Mouse (Mus musculus) T-helper 2 cell (primary cell): ENCODE results near the gene Stub1.

ENCODE experiments used
- in situ Hi-C: fragments of 300-600 bp; cut with MboI, MseI; formaldehyde crosslinking; loops from one replicate; pipeline ENCODE4 v1.15.1; 2025; ENCODE audit warnings: high pct_unique_total_duplicates

The Stub1 gene

GRCm38 (mm10) chr17:25833291-25833663 lies at the start of gene Stub1:
TSS of gene Stub1 (minus strand) at chr17:25833404.
- in situ Hi-C loops = loop anchor here (5.0 to 25.0 kb wide), 3 partner anchors 39 to 2004 kb away; partner anchors contain the start of gene Snrpc

GRCm38 (mm10) chr17:25882306-25882705 lies 49.1 kb upstream of the Stub1 start:
- in situ Hi-C loops = no loop called here

- in situ Hi-C loops = no loop called here
Observed at GRCm38 (mm10) chr17:25881691-25882090, 48.5 kb upstream of the Stub1 start.

- in situ Hi-C loops = no loop called here
Observed at GRCm38 (mm10) chr17:25880913-25881641, 47.9 kb upstream of the Stub1 start.

GRCm38 (mm10) chr17:25880196-25880910 lies 47.1 kb upstream of the Stub1 start, which contains the start of gene Wfikkn1:
TSS of gene Wfikkn1 (minus strand) at chr17:25880858.
- in situ Hi-C loops = no loop called here

GRCm38 (mm10) chr17:25879750-25880149 lies 46.5 kb upstream of the Stub1 start:
- in situ Hi-C loops = no loop called here

- in situ Hi-C loops = no loop called here
Observed at GRCm38 (mm10) chr17:25879261-25879660, 46.1 kb upstream of the Stub1 start.

GRCm38 (mm10) chr17:25878611-25879180 lies 45.5 kb upstream of the Stub1 start:
- in situ Hi-C loops = no loop called here

- in situ Hi-C loops = no loop called here
Observed at GRCm38 (mm10) chr17:25877741-25878610, 44.8 kb upstream of the Stub1 start.

- in situ Hi-C loops = no loop called here
Observed at GRCm38 (mm10) chr17:25877025-25877424, 43.8 kb upstream of the Stub1 start.

- in situ Hi-C loops = no loop called here
Observed at GRCm38 (mm10) chr17:25876347-25876915, 43.2 kb upstream of the Stub1 start.

- in situ Hi-C loops = no loop called here
Observed at GRCm38 (mm10) chr17:25875171-25876136, 42.2 kb upstream of the Stub1 start.

- in situ Hi-C loops = loop anchor here (5.0 to 25.0 kb wide), 2 partner anchors 42 to 1412 kb away; partner anchors contain the start of genes Bricd5, E4f1, Pgp and Stub1
Observed at GRCm38 (mm10) chr17:25874721-25875170, 41.5 kb upstream of the Stub1 start, which contains the start of gene Mettl26. TSS of gene Mettl26 (plus strand) at chr17:25875074.

- in situ Hi-C loops = loop anchor here (5.0 to 25.0 kb wide), 2 partner anchors 42 to 1412 kb away; partner anchors contain the start of genes Bricd5, E4f1, Pgp and Stub1
Observed at GRCm38 (mm10) chr17:25874148-25874720, 41.0 kb upstream of the Stub1 start.

- in situ Hi-C loops = loop anchor here (5.0 to 25.0 kb wide), 2 partner anchors 41 to 1411 kb away; partner anchors contain the start of genes Bricd5, E4f1, Pgp and Stub1
Observed at GRCm38 (mm10) chr17:25873405-25874147, 40.4 kb upstream of the Stub1 start.

- in situ Hi-C loops = loop anchor here (5.0 to 25.0 kb wide), 2 partner anchors 40 to 1410 kb away; partner anchors contain the start of genes Bricd5, E4f1, Pgp and Stub1
Observed at GRCm38 (mm10) chr17:25872676-25873075, 39.5 kb upstream of the Stub1 start.

- in situ Hi-C loops = loop anchor here (5.0 to 25.0 kb wide), 2 partner anchors 39 to 1409 kb away; partner anchors contain the start of genes Bricd5, E4f1, Pgp and Stub1
Observed at GRCm38 (mm10) chr17:25871566-25871965, 38.4 kb upstream of the Stub1 start.

GRCm38 (mm10) chr17:25869954-25870353 lies 36.8 kb upstream of the Stub1 start:
- in situ Hi-C loops = loop anchor here (5.0 to 25.0 kb wide), 2 partner anchors 38 to 1408 kb away; partner anchors contain the start of genes Bricd5, E4f1, Pgp and Stub1
